Mouse (Mus musculus): ENCODE measurements around the gene Amigo3. TPM values are rescaled to one million over a fixed set of nuclear protein-coding genes. Genes with fewer than 3 reads are reported as not detected.
"Not testable (repeated sequence)": the region's sequence is repeated elsewhere in the genome, so short reads cannot be mapped to it uniquely, and the experiment has no call there.

The Amigo3 gene
- polyA plus RNA-seq (2014; fragmentation: Nextera tagmentation; extraction: Ambion mirVana): 2.4 and 2.9 TPM in 2 replicates

GRCm38 (mm10) chr9:108052885-108053664 lies at the start of gene Amigo3:
Gene Amigo3 (plus strand): TSS chr9:108053159.
- Histone ChIP-seq H3K9me3 (ENCODE audit: control insufficient read depth, low read length) (no peaks in the 10 kb centered on the region), H3K27me3 (ENCODE audit: control insufficient read depth, insufficient read depth, low read length) (no peaks in the 10 kb centered on the region), H3K4me1 (replicated peaks; ENCODE audit: control insufficient read depth, insufficient read depth, low read length) (peaks cover 13% of the 10 kb centered on the region), H3K36me3 (replicated peaks; ENCODE audit: control insufficient read depth, insufficient read depth) (peaks cover 60% of the 10 kb centered on the region), H3K27ac (no peak within 1 kb of the TSS), H3K9ac (no peak within 1 kb of the TSS), H3K4me3 (replicated peaks; ENCODE audit: low read length) (no peak within 1 kb of the TSS), H3K4me2 (replicated peaks) (peak within 1 kb of the TSS; percentile 18; the same call in 1 of the 2 replicates)
- WGBS: 56% methylated on average over 20 of the region's 20 CpGs
- ATAC-seq (ENCODE audit: low FRiP score) (peak; percentile 21; the same call in 1 of the 2 replicates), DNase-seq (ENCODE audit: low spot score) (peak; percentile 95)

- H3K27me3 ChIP-seq (ENCODE audit: control insufficient read depth, insufficient read depth, low read length): no peaks in the 10 kb centered on the region
Observed at GRCm38 (mm10) chr9:108003531-108003890, 49.4 kb upstream of the Amigo3 start.

GRCm38 (mm10) chr9:108008041-108008440 lies 44.9 kb upstream of the Amigo3 start:
- 86% methylated on average over 5 of the region's 5 CpGs for WGBS
- H3K36me3 ChIP-seq (replicated peaks; ENCODE audit: control insufficient read depth, insufficient read depth): peaks cover 5% of the 10 kb centered on the region; the same call in 1 of the 2 replicates
- DNase-seq (ENCODE audit: low spot score) (no peak), ATAC-seq (ENCODE audit: low FRiP score) (no peak)
- H3K4me2 ChIP-seq (replicated peaks): no peak overlapping the region
- peaks cover 18% of the 10 kb centered on the region for H3K4me1 ChIP-seq (replicated peaks; ENCODE audit: control insufficient read depth, insufficient read depth, low read length)
- no peak overlapping the region for H3K4me3 ChIP-seq (replicated peaks; ENCODE audit: low read length)
- no peak overlapping the region for H3K9ac ChIP-seq
- H3K27ac ChIP-seq: no peak overlapping the region
- no peaks in the 10 kb centered on the region for H3K9me3 ChIP-seq (ENCODE audit: control insufficient read depth, low read length)
- no peaks in the 10 kb centered on the region for H3K27me3 ChIP-seq (ENCODE audit: control insufficient read depth, insufficient read depth, low read length)

More at GRCm38 (mm10) chr9:108003531-108003890, 49.4 kb upstream of the Amigo3 start:
- peak overlapping the region; percentile 62 for H3K4me2 ChIP-seq (replicated peaks)
- peak overlapping the region; percentile 97 for H3K27ac ChIP-seq
- H3K36me3 ChIP-seq (replicated peaks; ENCODE audit: control insufficient read depth, insufficient read depth): no peaks in the 10 kb centered on the region
- peak overlapping the region; percentile 95 for H3K9ac ChIP-seq
- WGBS: 14% methylated on average over 8 of the region's 8 CpGs
- peak overlapping the region; percentile 97 for H3K4me3 ChIP-seq (replicated peaks; ENCODE audit: low read length)
- DNase-seq (ENCODE audit: low spot score) (peak; percentile 54), ATAC-seq (ENCODE audit: low FRiP score) (no peak)
- H3K4me1 ChIP-seq (replicated peaks; ENCODE audit: control insufficient read depth, insufficient read depth, low read length): peaks cover 18% of the 10 kb centered on the region
- H3K9me3 ChIP-seq (ENCODE audit: control insufficient read depth, low read length): no peaks in the 10 kb centered on the region

GRCm38 (mm10) chr9:108010385-108010784 lies 42.6 kb upstream of the Amigo3 start:
- Histone ChIP-seq H3K27ac (no peak overlapping the region), H3K4me2 (replicated peaks) (no peak overlapping the region), H3K4me3 (replicated peaks; ENCODE audit: low read length) (no peak overlapping the region), H3K27me3 (ENCODE audit: control insufficient read depth, insufficient read depth, low read length) (no peaks in the 10 kb centered on the region), H3K36me3 (replicated peaks; ENCODE audit: control insufficient read depth, insufficient read depth) (peaks cover 14% of the 10 kb centered on the region; the same call in 1 of the 2 replicates), H3K9me3 (ENCODE audit: control insufficient read depth, low read length) (no peaks in the 10 kb centered on the region), H3K4me1 (replicated peaks; ENCODE audit: control insufficient read depth, insufficient read depth, low read length) (peaks cover 5% of the 10 kb centered on the region; the same call in 1 of the 2 replicates), H3K9ac (no peak overlapping the region)
- no peak for DNase-seq (ENCODE audit: low spot score)
- ATAC-seq (ENCODE audit: low FRiP score): no peak

- 100% methylated on average over 2 of the region's 2 CpGs for WGBS
- H3K9ac ChIP-seq; H3K27ac ChIP-seq; H3K4me1 ChIP-seq (replicated peaks; ENCODE audit: control insufficient read depth, insufficient read depth, low read length); H3K9me3 ChIP-seq (ENCODE audit: control insufficient read depth, low read length); H3K4me2 ChIP-seq (replicated peaks); H3K27me3 ChIP-seq (ENCODE audit: control insufficient read depth, insufficient read depth, low read length); H3K4me3 ChIP-seq (replicated peaks; ENCODE audit: low read length); DNase-seq (ENCODE audit: low spot score); ATAC-seq (ENCODE audit: low FRiP score): not testable (repeated sequence)
- H3K36me3 ChIP-seq (replicated peaks; ENCODE audit: control insufficient read depth, insufficient read depth): peaks cover 23% of the 10 kb centered on the region
Observed at GRCm38 (mm10) chr9:108013577-108013976, 39.4 kb upstream of the Amigo3 start.

- Histone ChIP-seq H3K9ac (no peak overlapping the region), H3K4me3 (replicated peaks; ENCODE audit: low read length) (no peak overlapping the region), H3K27ac (no peak overlapping the region), H3K9me3 (ENCODE audit: control insufficient read depth, low read length) (no peaks in the 10 kb centered on the region), H3K4me2 (replicated peaks) (no peak overlapping the region), H3K4me1 (replicated peaks; ENCODE audit: control insufficient read depth, insufficient read depth, low read length) (no peaks in the 10 kb centered on the region), H3K36me3 (replicated peaks; ENCODE audit: control insufficient read depth, insufficient read depth) (peaks cover 23% of the 10 kb centered on the region), H3K27me3 (ENCODE audit: control insufficient read depth, insufficient read depth, low read length) (no peaks in the 10 kb centered on the region)
- DNase-seq (ENCODE audit: low spot score) (no peak), ATAC-seq (ENCODE audit: low FRiP score) (no peak)
- 89% methylated on average over 3 of the region's 3 CpGs for WGBS
Observed at GRCm38 (mm10) chr9:108017127-108017526, 35.8 kb upstream of the Amigo3 start.

GRCm38 (mm10) chr9:108020741-108021140 lies 32.2 kb upstream of the Amigo3 start:
- no peaks in the 10 kb centered on the region for H3K4me1 ChIP-seq (replicated peaks; ENCODE audit: control insufficient read depth, insufficient read depth, low read length)
- no peak overlapping the region for H3K27ac ChIP-seq
- no peak for ATAC-seq (ENCODE audit: low FRiP score)
- H3K9me3 ChIP-seq (ENCODE audit: control insufficient read depth, low read length): no peaks in the 10 kb centered on the region
- WGBS: 100% methylated on average over 1 of the region's 1 CpGs
- H3K27me3 ChIP-seq (ENCODE audit: control insufficient read depth, insufficient read depth, low read length): no peaks in the 10 kb centered on the region
- no peak overlapping the region for H3K9ac ChIP-seq
- DNase-seq (ENCODE audit: low spot score): no peak
- no peak overlapping the region for H3K4me2 ChIP-seq (replicated peaks)
- H3K4me3 ChIP-seq (replicated peaks; ENCODE audit: low read length): no peak overlapping the region
- H3K36me3 ChIP-seq (replicated peaks; ENCODE audit: control insufficient read depth, insufficient read depth): peaks cover 25% of the 10 kb centered on the region

GRCm38 (mm10) chr9:108023216-108023615 lies 29.7 kb upstream of the Amigo3 start:
- Histone ChIP-seq H3K9ac (no peak overlapping the region), H3K27me3 (ENCODE audit: control insufficient read depth, insufficient read depth, low read length) (no peaks in the 10 kb centered on the region), H3K36me3 (replicated peaks; ENCODE audit: control insufficient read depth, insufficient read depth) (peaks cover 39% of the 10 kb centered on the region), H3K9me3 (ENCODE audit: control insufficient read depth, low read length) (no peaks in the 10 kb centered on the region), H3K4me2 (replicated peaks) (no peak overlapping the region), H3K4me3 (replicated peaks; ENCODE audit: low read length) (no peak overlapping the region), H3K4me1 (replicated peaks; ENCODE audit: control insufficient read depth, insufficient read depth, low read length) (no peaks in the 10 kb centered on the region), H3K27ac (no peak overlapping the region)
- ATAC-seq (ENCODE audit: low FRiP score): no peak
- no peak for DNase-seq (ENCODE audit: low spot score)
- 85% methylated on average over 3 of the region's 3 CpGs for WGBS

GRCm38 (mm10) chr9:108026584-108026983 lies 26.4 kb upstream of the Amigo3 start:
- Histone ChIP-seq H3K27ac (no peak overlapping the region), H3K9me3 (ENCODE audit: control insufficient read depth, low read length) (no peaks in the 10 kb centered on the region), H3K4me3 (replicated peaks; ENCODE audit: low read length) (no peak overlapping the region), H3K36me3 (replicated peaks; ENCODE audit: control insufficient read depth, insufficient read depth) (peaks cover 50% of the 10 kb centered on the region), H3K9ac (no peak overlapping the region), H3K27me3 (ENCODE audit: control insufficient read depth, insufficient read depth, low read length) (no peaks in the 10 kb centered on the region), H3K4me1 (replicated peaks; ENCODE audit: control insufficient read depth, insufficient read depth, low read length) (no peaks in the 10 kb centered on the region), H3K4me2 (replicated peaks) (no peak overlapping the region)
- ATAC-seq (ENCODE audit: low FRiP score): no peak
- 94% methylated on average over 3 of the region's 3 CpGs for WGBS
- DNase-seq (ENCODE audit: low spot score): no peak

All from hindbrain, embryonic 14.5 days (tissue).